Mouse (Mus musculus) intestine, embryonic 16.5 days (tissue): Measurements from ENCODE around the gene Mrps10. TPM values are rescaled to one million over a fixed set of nuclear protein-coding genes. Genes with fewer than 3 reads are reported as not detected.

Source experiments
- ATAC-seq: fragments of 200-750 bp; cut with Nextera tagmentation; 2 replicates; pipeline ENCODE4 v1.8.0; 2017; ENCODE audit warnings: moderate TSS enrichment, moderate library complexity
- H3K27ac ChIP-seq: fragments of 300-500 bp; sonication (generic); 2 replicates; pipeline ENCODE4 v1.5.1; 2014; ENCODE audit warnings: mild to moderate bottlenecking, low read length
- H3K27me3 ChIP-seq: fragments of 300-500 bp; sonication (generic); replicated peaks from 2 replicates; pipeline ENCODE4 v1.6.1; 2014; ENCODE audit warnings: low read length, control low read depth, mixed read lengths; ENCODE audit not compliant: control insufficient read depth, insufficient read depth
- H3K36me3 ChIP-seq: fragments of 300-500 bp; sonication (generic); 2 replicates; pipeline ENCODE4 v1.6.1; 2014; ENCODE audit warnings: low read length, control low read depth; ENCODE audit not compliant: control insufficient read depth, insufficient read depth
- H3K4me1 ChIP-seq: fragments of 300-500 bp; sonication (generic); 2 replicates; pipeline ENCODE4 v1.6.1; 2014; ENCODE audit warnings: low read length, control low read depth, mixed read lengths; ENCODE audit not compliant: control insufficient read depth, insufficient read depth
- H3K4me2 ChIP-seq: fragments of 300-500 bp; sonication (generic); 2 replicates; pipeline ENCODE4 v1.6.1; 2014; ENCODE audit warnings: low read depth, low read length, control low read depth
- H3K4me3 ChIP-seq: fragments of 300-500 bp; sonication (generic); 2 replicates; pipeline ENCODE4 v1.5.1; 2014; ENCODE audit warnings: mild to moderate bottlenecking, low read length
- H3K9ac ChIP-seq: fragments of 300-500 bp; sonication (generic); 2 replicates; pipeline ENCODE4 v1.6.1; 2014; ENCODE audit warnings: low read depth, low read length
- H3K9me3 ChIP-seq: fragments of 300-500 bp; sonication (generic); 2 replicates; pipeline ENCODE4 v1.6.1; 2016; ENCODE audit warnings: low read length, control low read depth; ENCODE audit not compliant: control insufficient read depth
- WGBS: fragments of 180-500 bp; shearing (Covaris S2); extraction: QIAGEN DNeasy Blood & Tissue Kit; methylation state at CpG from one replicate; pipeline ENCODE4 v1.1.7; 2014; 5-methylcytosine and 5-hydroxymethylcytosine counted together
- polyA plus RNA-seq: library from polyadenylated mRNA; unstranded; fragments of >200 nt; fragmentation: Nextera tagmentation; extraction: Ambion mirVana; gene quantifications from 2 replicates; pipeline ENCODE4 v1.2.1, GENCODE M21; 2015

Mrps10 gene
- 72.0 and 80.0 TPM in 2 replicates for polyA plus RNA-seq

GRCm38 (mm10) chr17:47368401-47369086 lies at the start of gene Mrps10:
Gene Mrps10 (plus strand): TSS chr17:47368887.
- peak within 1 kb of the TSS; percentile 64 for H3K4me2 ChIP-seq
- WGBS = 3% methylated on average over 35 of the region's 35 CpGs
- H3K27ac ChIP-seq = peak within 1 kb of the TSS; percentile 10
- peak within 1 kb of the TSS; percentile 84 for H3K4me3 ChIP-seq
- H3K27me3 ChIP-seq = no peaks in the 10 kb centered on the region
- H3K4me1 ChIP-seq = 0 out of 2 replicates have a peak, but pooled peaks cover 6% of the 10 kb centered on the region
- no peaks in the 10 kb centered on the region for H3K9me3 ChIP-seq
- peaks cover 4% of the 10 kb centered on the region; the same call in 1 of the 2 replicates for H3K36me3 ChIP-seq
- peak within 1 kb of the TSS; percentile 69 for H3K9ac ChIP-seq
- ATAC-seq = peak; percentile 91

GRCm38 (mm10) chr17:47318972-47319625 lies 49.6 kb upstream of the Mrps10 start:
- H3K9ac ChIP-seq = no peak overlapping the region

GRCm38 (mm10) chr17:47319761-47320160 lies 48.9 kb upstream of the Mrps10 start:
- Histone ChIP-seq H3K4me2 (no peak overlapping the region), H3K4me3 (no peak overlapping the region), H3K36me3 (peaks cover 8% of the 10 kb centered on the region), H3K9me3 (no peaks in the 10 kb centered on the region), H3K4me1 (0 out of 2 replicates have a peak, but pooled peaks cover 2% of the 10 kb centered on the region), H3K9ac (no peak overlapping the region), H3K27ac (no peak overlapping the region), H3K27me3 (no peaks in the 10 kb centered on the region)
- ATAC-seq = no peak
- 90% methylated on average over 12 of the region's 12 CpGs for WGBS

More at GRCm38 (mm10) chr17:47318972-47319625, 49.6 kb upstream of the Mrps10 start:
- H3K4me2 ChIP-seq = no peak overlapping the region
- WGBS = 79% methylated on average over 20 of the region's 20 CpGs
- 0 out of 2 replicates have a peak, but pooled peaks cover 2% of the 10 kb centered on the region for H3K4me1 ChIP-seq
- no peak overlapping the region for H3K4me3 ChIP-seq
- H3K9me3 ChIP-seq = no peaks in the 10 kb centered on the region
- ATAC-seq = no peak
- H3K27ac ChIP-seq = no peak overlapping the region
- H3K27me3 ChIP-seq = no peaks in the 10 kb centered on the region
- H3K36me3 ChIP-seq = peaks cover 14% of the 10 kb centered on the region

- H3K27ac ChIP-seq = no peak overlapping the region
- peaks cover 12% of the 10 kb centered on the region for H3K36me3 ChIP-seq
- no peaks in the 10 kb centered on the region for H3K9me3 ChIP-seq
These were observed 46.3 kb upstream of the Mrps10 start for GRCm38 (mm10) chr17:47322128-47322990.

GRCm38 (mm10) chr17:47322991-47323295 lies 45.7 kb upstream of the Mrps10 start:
- no peak; the same call in 1 of the 2 replicates for ATAC-seq
- H3K27me3 ChIP-seq = no peaks in the 10 kb centered on the region
- H3K36me3 ChIP-seq = peaks cover 8% of the 10 kb centered on the region; the same call in 1 of the 2 replicates
- H3K9ac ChIP-seq = no peak overlapping the region
- no peak overlapping the region for H3K4me2 ChIP-seq
- no peak overlapping the region for H3K27ac ChIP-seq
- WGBS = 78% methylated on average over 6 of the region's 6 CpGs
- H3K4me1 ChIP-seq = 0 out of 2 replicates have a peak, but pooled peaks cover 2% of the 10 kb centered on the region
- no peaks in the 10 kb centered on the region for H3K9me3 ChIP-seq
- H3K4me3 ChIP-seq = no peak overlapping the region

More at GRCm38 (mm10) chr17:47322128-47322990, 46.3 kb upstream of the Mrps10 start:
- ATAC-seq = no peak
- Histone ChIP-seq H3K4me3 (no peak overlapping the region), H3K4me2 (no peak overlapping the region), H3K27me3 (no peaks in the 10 kb centered on the region), H3K4me1 (0 out of 2 replicates have a peak, but pooled peaks cover 2% of the 10 kb centered on the region), H3K9ac (no peak overlapping the region)
- 81% methylated on average over 22 of the region's 22 CpGs for WGBS

GRCm38 (mm10) chr17:47327559-47327958 lies 41.1 kb upstream of the Mrps10 start:
- H3K27ac ChIP-seq = no peak overlapping the region
- no peaks in the 10 kb centered on the region for H3K9me3 ChIP-seq
- no peak overlapping the region for H3K4me3 ChIP-seq
- peaks cover 11% of the 10 kb centered on the region; the same call in 1 of the 2 replicates for H3K36me3 ChIP-seq
- H3K4me1 ChIP-seq = 0 out of 2 replicates have a peak, but pooled peaks cover 5% of the 10 kb centered on the region
- no peak overlapping the region for H3K9ac ChIP-seq
- no peaks in the 10 kb centered on the region for H3K27me3 ChIP-seq
- ATAC-seq = no peak
- WGBS = 88% methylated on average over 12 of the region's 12 CpGs
- H3K4me2 ChIP-seq = no peak overlapping the region

- no peak overlapping the region for H3K27ac ChIP-seq
- peaks cover 11% of the 10 kb centered on the region; the same call in 1 of the 2 replicates for H3K36me3 ChIP-seq
- H3K27me3 ChIP-seq = no peaks in the 10 kb centered on the region
- H3K9ac ChIP-seq = no peak overlapping the region
- H3K4me2 ChIP-seq = no peak overlapping the region
- H3K9me3 ChIP-seq = no peaks in the 10 kb centered on the region
- 0 out of 2 replicates have a peak, but pooled peaks cover 5% of the 10 kb centered on the region for H3K4me1 ChIP-seq
- H3K4me3 ChIP-seq = no peak overlapping the region
- WGBS = 66% methylated on average over 7 of the region's 7 CpGs
- no peak for ATAC-seq
These were observed 40.7 kb upstream of the Mrps10 start for GRCm38 (mm10) chr17:47327969-47328368.

GRCm38 (mm10) chr17:47328552-47329343 lies 39.9 kb upstream of the Mrps10 start:
- H3K9ac ChIP-seq = no peak overlapping the region
- 70% methylated on average over 26 of the region's 26 CpGs for WGBS
- H3K4me3 ChIP-seq = no peak overlapping the region
- 0 out of 2 replicates have a peak, but pooled peaks cover 2% of the 10 kb centered on the region for H3K4me1 ChIP-seq
- no peaks in the 10 kb centered on the region for H3K9me3 ChIP-seq
- H3K36me3 ChIP-seq = peaks cover 11% of the 10 kb centered on the region; the same call in 1 of the 2 replicates
- ATAC-seq = 0 out of 2 replicates have a peak, but pooled peaks have one; percentile 23
- no peak overlapping the region for H3K4me2 ChIP-seq
- H3K27me3 ChIP-seq = no peaks in the 10 kb centered on the region
- no peak overlapping the region for H3K27ac ChIP-seq
